Mouse (Mus musculus) midbrain, embryonic 13.5 days (tissue): ENCODE measurements around the gene Naaladl1. TPM values are rescaled to one million over a fixed set of nuclear protein-coding genes. Genes with fewer than 3 reads are reported as not detected.

Experiments
- ATAC-seq: fragments of 200-750 bp; cut with Nextera tagmentation; 2 replicates; pipeline ENCODE4 v1.8.0; 2017; ENCODE audit warnings: mild to moderate bottlenecking, moderate TSS enrichment, moderate library complexity
- H3K27ac ChIP-seq: fragments of 300-500 bp; sonication (generic); 2 replicates; pipeline ENCODE4 v1.5.1; 2015; ENCODE audit warnings: inconsistent platforms, mild to moderate bottlenecking, moderate library complexity
- H3K27me3 ChIP-seq: fragments of 300-500 bp; sonication (generic); 2 replicates; pipeline ENCODE4 v1.6.1; 2015; ENCODE audit warnings: mild to moderate bottlenecking, inconsistent platforms
- H3K36me3 ChIP-seq: fragments of 300-500 bp; sonication (generic); 2 replicates; pipeline ENCODE4 v1.6.1; 2015; ENCODE audit warnings: mild to moderate bottlenecking, inconsistent platforms
- H3K4me1 ChIP-seq: fragments of 300-500 bp; sonication (generic); replicated peaks from 2 replicates; pipeline ENCODE4 v1.6.1; 2015; ENCODE audit warnings: inconsistent platforms
- H3K4me2 ChIP-seq: fragments of 300-500 bp; sonication (generic); replicated peaks from 2 replicates; pipeline ENCODE4 v1.6.1; 2015; ENCODE audit warnings: moderate library complexity, mild to moderate bottlenecking, inconsistent platforms
- H3K4me3 ChIP-seq: fragments of 300-500 bp; sonication (generic); replicated peaks from 2 replicates; pipeline ENCODE4 v1.5.1; 2015; ENCODE audit warnings: mild to moderate bottlenecking, inconsistent platforms
- H3K9ac ChIP-seq: fragments of 300-500 bp; sonication (generic); replicated peaks from 2 replicates; pipeline ENCODE4 v1.6.1; 2015; ENCODE audit warnings: mild to moderate bottlenecking, inconsistent platforms
- H3K9me3 ChIP-seq: fragments of 300-500 bp; sonication (generic); 2 replicates; pipeline ENCODE4 v1.6.1; 2016; ENCODE audit warnings: mild to moderate bottlenecking, inconsistent platforms
- WGBS: fragments of 180-500 bp; shearing (Covaris S2); methylation state at CpG from one replicate; pipeline ENCODE4 v1.1.7; 2015; 5-methylcytosine and 5-hydroxymethylcytosine counted together
- polyA plus RNA-seq: library from polyadenylated mRNA; unstranded; fragments of >200 nt; fragmentation: Nextera tagmentation; extraction: Ambion mirVana; gene quantifications from 2 replicates; pipeline ENCODE4 v1.2.1, GENCODE M21; 2015

The Naaladl1 gene
- polyA plus RNA-seq, 1 experiment from 2014 or later, result 0.58 TPM

DNA sequence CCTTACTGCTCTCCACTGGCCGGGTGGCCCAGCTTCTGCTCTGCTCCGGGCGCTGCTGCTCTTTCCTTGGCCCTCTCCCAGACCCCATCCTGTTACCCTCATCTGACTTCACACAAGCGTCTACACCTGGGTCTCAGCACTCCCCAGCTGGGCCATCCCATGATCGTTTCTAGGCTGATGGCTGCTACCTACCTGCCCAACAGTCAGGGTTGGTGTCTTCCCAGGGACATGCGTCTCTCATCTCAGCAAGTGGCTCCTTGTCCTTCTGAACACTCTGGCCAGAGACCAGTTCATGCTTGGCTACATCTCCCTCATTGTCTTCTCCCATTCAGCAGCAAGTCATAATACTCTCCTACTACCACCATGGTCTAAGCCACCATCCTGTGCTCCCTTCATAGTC is 34.1 kb downstream of the Naaladl1 start:
- Histone ChIP-seq H3K36me3 (peaks cover 39% of the 10 kb centered on the region), H3K4me2 (peak overlapping the region; percentile 84), H3K4me1 (peaks cover 11% of the 10 kb centered on the region), H3K4me3 (peak overlapping the region; percentile 55), H3K27ac (peak overlapping the region; percentile 96; the same call in 1 of the 2 replicates), H3K9me3 (no peaks in the 10 kb centered on the region), H3K27me3 (no peaks in the 10 kb centered on the region), H3K9ac (peak overlapping the region; percentile 85)
- no peak for ATAC-seq
- WGBS, result 92% methylated on average over 6 of the region's 6 CpGs

DNA sequence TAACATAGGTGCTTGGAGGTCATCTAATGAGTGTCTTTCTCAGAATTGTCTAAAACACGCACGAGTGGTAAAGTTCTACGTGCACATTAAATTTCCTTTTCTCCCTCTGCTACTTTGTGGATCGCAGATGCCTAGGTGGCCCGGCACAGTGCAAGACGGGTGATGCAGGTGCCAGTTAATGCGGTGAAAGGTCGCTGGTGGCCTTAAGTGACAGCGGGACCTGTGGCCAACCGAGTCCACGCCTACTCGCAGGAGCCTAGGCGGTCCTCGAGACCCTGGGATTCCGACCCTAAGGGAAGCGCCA is 34.7 kb downstream of the Naaladl1 start:
- Histone ChIP-seq H3K4me2 (peak overlapping the region; percentile 84), H3K9ac (peak overlapping the region; percentile 85), H3K27ac (peak overlapping the region; percentile 96), H3K4me1 (peaks cover 11% of the 10 kb centered on the region), H3K36me3 (peaks cover 33% of the 10 kb centered on the region), H3K4me3 (peak overlapping the region; percentile 55), H3K9me3 (no peaks in the 10 kb centered on the region), H3K27me3 (no peaks in the 10 kb centered on the region)
- WGBS, result 7% methylated on average over 16 of the region's 16 CpGs
- no peak for ATAC-seq

GRCm38 (mm10) chr19:6140678-6141393 is 35.3 kb downstream of the Naaladl1 start, which contains the start of gene Batf2:
Gene Batf2, plus strand, starts transcription at chr19:6140983.
- Histone ChIP-seq H3K4me2 (peak within 1 kb of the TSS; percentile 84), H3K9ac (peak within 1 kb of the TSS; percentile 85), H3K27me3 (no peaks in the 10 kb centered on the region), H3K4me1 (peaks cover 11% of the 10 kb centered on the region), H3K4me3 (peak within 1 kb of the TSS; percentile 55), H3K36me3 (peaks cover 28% of the 10 kb centered on the region), H3K9me3 (no peaks in the 10 kb centered on the region), H3K27ac (peak within 1 kb of the TSS; percentile 96)
- WGBS, result under 1% methylated on average over 68 of the region's 68 CpGs
- ATAC-seq, result peak; percentile 96

DNA sequence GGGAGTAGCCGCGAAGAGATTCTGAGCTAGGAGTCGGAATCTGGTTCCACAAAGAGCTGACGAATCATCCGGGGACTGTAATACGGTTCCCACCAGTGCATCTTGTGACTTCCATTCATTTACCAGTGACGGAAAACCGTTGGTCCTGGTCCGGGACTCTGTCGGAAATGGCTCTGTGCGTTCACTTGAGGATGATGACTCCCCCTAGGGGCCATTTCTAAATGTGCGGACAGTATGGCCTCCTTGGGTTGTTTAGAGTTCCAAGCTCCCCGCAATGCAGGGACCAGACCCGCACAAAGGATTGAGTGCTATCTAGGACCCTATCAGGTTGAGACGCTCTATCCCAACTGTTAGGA is 35.8 kb downstream of the Naaladl1 start, which contains the start of gene Arl2:
Gene Arl2, minus strand, starts transcription at position 155 of the 356 bp plus-strand sequence.
- peak; percentile 77 for ATAC-seq
- Histone ChIP-seq H3K9me3 (no peaks in the 10 kb centered on the region), H3K4me2 (peak within 1 kb of the TSS; percentile 84), H3K27me3 (no peaks in the 10 kb centered on the region), H3K36me3 (peaks cover 22% of the 10 kb centered on the region), H3K27ac (peak within 1 kb of the TSS; percentile 96), H3K4me3 (peak within 1 kb of the TSS; percentile 55), H3K4me1 (peaks cover 11% of the 10 kb centered on the region), H3K9ac (peak within 1 kb of the TSS; percentile 85)
- WGBS, result under 1% methylated on average over 15 of the region's 15 CpGs

GRCm38 (mm10) chr19:6144842-6145241 is 39.3 kb downstream of the Naaladl1 start:
- H3K4me1 ChIP-seq, result peaks cover 5% of the 10 kb centered on the region

DNA sequence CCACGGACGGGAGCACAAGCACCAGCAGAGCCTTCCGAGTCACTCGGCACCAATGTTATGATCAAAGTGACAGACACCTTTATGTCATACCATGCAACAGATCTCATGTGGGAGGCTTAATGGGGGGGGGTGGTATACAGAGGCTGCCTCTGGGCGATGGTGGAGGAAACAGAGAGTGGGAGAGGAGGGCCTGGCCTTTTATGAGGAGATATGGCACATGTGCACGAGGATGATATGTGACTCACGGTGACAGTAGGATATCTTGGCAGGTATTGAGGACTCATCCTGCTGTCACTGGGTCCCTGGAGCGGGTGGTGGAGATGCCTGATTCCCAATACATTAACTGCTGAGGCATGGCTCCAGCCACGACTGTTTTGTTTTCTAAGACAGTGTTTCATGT is 49.6 kb downstream of the Naaladl1 start:
- WGBS, result 89% methylated on average over 9 of the region's 9 CpGs
- Histone ChIP-seq H3K27me3 (no peaks in the 10 kb centered on the region), H3K4me3 (no peak overlapping the region), H3K36me3 (no peaks in the 10 kb centered on the region), H3K4me2 (no peak overlapping the region), H3K9me3 (no peaks in the 10 kb centered on the region), H3K27ac (no peak overlapping the region), H3K4me1 (no peaks in the 10 kb centered on the region), H3K9ac (no peak overlapping the region)
- no peak for ATAC-seq

More at GRCm38 (mm10) chr19:6144842-6145241, 39.3 kb downstream of the Naaladl1 start:
- H3K27ac ChIP-seq, result no peak overlapping the region
- no peaks in the 10 kb centered on the region for H3K27me3 ChIP-seq
- H3K9me3 ChIP-seq, result no peaks in the 10 kb centered on the region
- no peaks in the 10 kb centered on the region for H3K36me3 ChIP-seq
- 82% methylated on average over 5 of the region's 5 CpGs for WGBS
- no peak overlapping the region for H3K4me3 ChIP-seq
- no peak for ATAC-seq
- no peak overlapping the region for H3K9ac ChIP-seq
- H3K4me2 ChIP-seq, result no peak overlapping the region

- no peak overlapping the region for H3K27ac ChIP-seq
- H3K27me3 ChIP-seq, result no peaks in the 10 kb centered on the region
- H3K4me1 ChIP-seq, result no peaks in the 10 kb centered on the region
- no peak for ATAC-seq
- no peak overlapping the region for H3K4me2 ChIP-seq
- H3K36me3 ChIP-seq, result no peaks in the 10 kb centered on the region
- H3K9ac ChIP-seq, result no peak overlapping the region
- WGBS, result 71% methylated on average over 8 of the region's 8 CpGs
- no peaks in the 10 kb centered on the region for H3K9me3 ChIP-seq
- H3K4me3 ChIP-seq, result no peak overlapping the region
These were observed 50.8 kb downstream of the Naaladl1 start for GRCm38 (mm10) chr19:6156372-6156771.

DNA sequence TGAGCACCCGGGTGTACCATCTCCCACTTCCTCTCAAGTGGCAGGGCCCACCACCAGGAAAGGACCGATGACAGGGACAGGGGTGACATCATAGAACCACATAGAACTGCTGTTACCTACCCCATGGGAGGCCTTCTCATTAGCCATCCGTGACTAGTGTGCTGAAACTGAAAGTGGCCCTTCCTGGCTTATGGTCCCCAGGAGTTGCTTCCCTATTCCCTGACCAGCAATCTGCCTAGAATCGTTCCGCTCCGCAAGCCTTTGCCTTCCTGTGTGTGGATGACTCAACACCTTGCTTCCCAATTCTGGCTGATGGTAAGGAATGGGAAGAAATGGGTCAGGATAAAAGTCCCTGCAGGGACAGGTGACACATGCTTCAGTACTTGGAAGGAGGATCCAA is 51.6 kb downstream of the Naaladl1 start:
- no peak overlapping the region for H3K4me3 ChIP-seq
- no peaks in the 10 kb centered on the region for H3K27me3 ChIP-seq
- no peak overlapping the region for H3K27ac ChIP-seq
- H3K9ac ChIP-seq, result no peak overlapping the region
- no peak overlapping the region for H3K4me2 ChIP-seq
- no peaks in the 10 kb centered on the region for H3K4me1 ChIP-seq
- no peaks in the 10 kb centered on the region for H3K9me3 ChIP-seq
- H3K36me3 ChIP-seq, result no peaks in the 10 kb centered on the region
- 85% methylated on average over 6 of the region's 6 CpGs for WGBS
- ATAC-seq, result no peak

- Histone ChIP-seq H3K9ac (no peak overlapping the region), H3K4me2 (no peak overlapping the region), H3K36me3 (no peaks in the 10 kb centered on the region), H3K27me3 (0 out of 2 replicates have a peak, but pooled peaks cover 3% of the 10 kb centered on the region), H3K9me3 (no peaks in the 10 kb centered on the region), H3K4me1 (no peaks in the 10 kb centered on the region), H3K27ac (no peak overlapping the region), H3K4me3 (no peak overlapping the region)
- WGBS, result 76% methylated on average over 10 of the region's 10 CpGs
- no peak for ATAC-seq
These were observed 58.4 kb downstream of the Naaladl1 start for GRCm38 (mm10) chr19:6163872-6164547.

Other genes with a start within 250 kb of the Naaladl1 start
- 16.8 and 19.0 TPM in 2 replicates for gene Frmd8, start 230.5 kb upstream of the Naaladl1 start, polyA plus RNA-seq
- gene Slc25a45, start 228.0 kb upstream of the Naaladl1 start, polyA plus RNA-seq, result 1.4 and 2.0 TPM in 2 replicates
- gene Tigd3, start 211.6 kb upstream of the Naaladl1 start, polyA plus RNA-seq, result 16.4 and 16.9 TPM in 2 replicates
- 157 and 158 TPM in 2 replicates for gene Dpf2, start 192.8 kb upstream of the Naaladl1 start, polyA plus RNA-seq
- gene Cdc42ep2, start 181.0 kb upstream of the Naaladl1 start, polyA plus RNA-seq, result 7.5 and 7.8 TPM in 2 replicates
- 31.6 and 32.1 TPM in 2 replicates for gene Pola2, start 141.6 kb upstream of the Naaladl1 start, polyA plus RNA-seq
- gene Slc22a20, start 119.6 kb upstream of the Naaladl1 start, polyA plus RNA-seq, result not detected in 2 replicates
- 1.9 and 2.3 TPM in 2 replicates for gene Capn1, start 89.9 kb upstream of the Naaladl1 start, polyA plus RNA-seq
- gene Syvn1, start 59.2 kb upstream of the Naaladl1 start, polyA plus RNA-seq, result 27.8 and 33.8 TPM in 2 replicates
- gene Mrpl49, start 48.0 kb upstream of the Naaladl1 start, polyA plus RNA-seq, result 73.7 and 74.7 TPM in 2 replicates
- 632 and 647 TPM in 2 replicates for gene Fau, start 47.9 kb upstream of the Naaladl1 start, polyA plus RNA-seq
- 27.4 and 33.1 TPM in 2 replicates for gene Znhit2, start 44.6 kb upstream of the Naaladl1 start, polyA plus RNA-seq
- gene Tm7sf2, start 37.4 kb upstream of the Naaladl1 start, polyA plus RNA-seq, result 44.1 and 45.9 TPM in 2 replicates
- 90.8 and 91.4 TPM in 2 replicates for gene Vps51, start 28.6 kb upstream of the Naaladl1 start, polyA plus RNA-seq
- gene Tmem262, start 25.7 kb upstream of the Naaladl1 start, polyA plus RNA-seq, result not detected in 2 replicates
- 2.4 TPM in 2 replicates for gene Gm28374, start 23.5 kb upstream of the Naaladl1 start, polyA plus RNA-seq
- 83.3 and 84.8 TPM in 2 replicates for gene Zfpl1, start 20.8 kb upstream of the Naaladl1 start, polyA plus RNA-seq
- gene Cdca5, start 20.8 kb upstream of the Naaladl1 start, polyA plus RNA-seq, result 19.1 and 19.3 TPM in 2 replicates
- gene AC131692.1, start 11.4 kb upstream of the Naaladl1 start, polyA plus RNA-seq, result not detected in 2 replicates
- 35.1 and 41.8 TPM in 2 replicates for gene Sac3d1, start 12.9 kb downstream of the Naaladl1 start, polyA plus RNA-seq
- 42.3 and 44.4 TPM in 2 replicates for gene Snx15, start 22.5 kb downstream of the Naaladl1 start, polyA plus RNA-seq
- 0.27 TPM in 1 of 2 replicates, not detected in the other for gene Batf2, start 35.2 kb downstream of the Naaladl1 start, polyA plus RNA-seq
- 115 and 118 TPM in 2 replicates for gene Arl2, start 35.8 kb downstream of the Naaladl1 start, polyA plus RNA-seq
- not detected in 2 replicates for gene Majin, start 78.6 kb downstream of the Naaladl1 start, polyA plus RNA-seq
- gene Gpha2, start 120.6 kb downstream of the Naaladl1 start, polyA plus RNA-seq, result not detected in 2 replicates
- gene Ppp2r5b, start 130.1 kb downstream of the Naaladl1 start, polyA plus RNA-seq, result 78.4 and 84.8 TPM in 2 replicates
- 11.4 and 12.4 TPM in 2 replicates for gene Atg2a, start 135.9 kb downstream of the Naaladl1 start, polyA plus RNA-seq
- gene Ehd1, start 170.9 kb downstream of the Naaladl1 start, polyA plus RNA-seq, result 89.7 and 93.8 TPM in 2 replicates
- 0.39 and 0.46 TPM in 2 replicates for gene Cdc42bpg, start 200.7 kb downstream of the Naaladl1 start, polyA plus RNA-seq
- gene Men1, start 229.2 kb downstream of the Naaladl1 start, polyA plus RNA-seq, result 74.4 and 81.1 TPM in 2 replicates
- 13.6 and 17.1 TPM in 2 replicates for gene Map4k2, start 235.4 kb downstream of the Naaladl1 start, polyA plus RNA-seq